Mouse (Mus musculus): ENCODE measurements around the gene Avpr1a.

Gene Avpr1a

GRCm38 (mm10) chr10:122447861-122448716 lies at the start of gene Avpr1a:
Gene Avpr1a, plus strand, starts transcription at chr10:122448499.
- DNase-seq (ENCODE audit: low spot score) = no peak

GRCm38 (mm10) chr10:122402270-122402669 lies 46.0 kb upstream of the Avpr1a start:
- DNase-seq (ENCODE audit: low spot score) = no peak

- DNase-seq (ENCODE audit: low spot score) = no peak
Observed at GRCm38 (mm10) chr10:122406333-122406732, 42.0 kb upstream of the Avpr1a start.

GRCm38 (mm10) chr10:122408697-122409409 lies 39.4 kb upstream of the Avpr1a start:
- DNase-seq (ENCODE audit: low spot score) = no peak

DNA sequence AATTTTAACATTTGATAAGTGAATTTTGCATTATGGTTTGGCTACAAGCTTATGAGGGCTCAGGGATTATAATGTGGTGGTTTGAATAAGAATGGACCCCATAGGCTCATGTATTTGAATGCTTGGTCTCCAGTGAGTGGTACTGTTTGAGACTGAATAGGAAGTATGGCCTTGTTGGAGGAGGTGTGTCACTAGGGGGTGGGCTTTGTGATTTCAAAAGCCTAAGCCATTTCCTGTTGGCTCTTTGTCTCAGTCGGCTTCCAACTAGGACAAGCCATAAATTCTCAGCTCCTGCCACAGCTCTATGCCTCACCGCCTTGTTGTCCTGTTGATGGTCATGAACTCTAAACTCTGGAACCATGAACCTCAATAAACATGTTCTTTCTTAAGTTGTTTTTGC lies 37.5 kb upstream of the Avpr1a start:
- DNase-seq (ENCODE audit: low spot score) = no peak

DNA sequence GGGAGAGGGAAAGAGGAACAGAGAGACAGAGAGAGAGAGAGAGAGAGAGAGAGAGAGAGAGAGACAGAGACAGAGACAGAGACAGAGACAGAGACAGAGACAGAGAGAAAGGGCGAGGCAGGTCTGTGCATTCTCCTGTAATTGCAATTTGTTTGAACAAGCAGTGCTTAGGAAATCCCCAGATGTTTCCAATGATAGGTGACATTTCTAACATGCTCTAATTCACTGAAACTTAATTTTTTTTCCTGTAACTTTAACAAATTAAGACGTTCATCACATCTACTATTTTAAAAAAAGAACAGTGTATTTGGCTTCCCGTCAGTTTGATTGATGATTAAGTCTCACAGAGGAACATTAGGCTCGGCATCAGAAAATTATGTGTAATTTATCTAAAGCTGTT lies 15.6 kb upstream of the Avpr1a start:
- no peak for DNase-seq (ENCODE audit: low spot score)

- DNase-seq (ENCODE audit: low spot score) = peak; percentile 76
Observed at GRCm38 (mm10) chr10:122447275-122447674, 1.0 kb upstream of the Avpr1a start.

GRCm38 (mm10) chr10:122448717-122449611 lies 665 bp downstream of the Avpr1a start:
- DNase-seq (ENCODE audit: low spot score) = no peak

- DNase-seq (ENCODE audit: low spot score) = no peak
Observed at GRCm38 (mm10) chr10:122449856-122450255, 1.6 kb downstream of the Avpr1a start.

DNA sequence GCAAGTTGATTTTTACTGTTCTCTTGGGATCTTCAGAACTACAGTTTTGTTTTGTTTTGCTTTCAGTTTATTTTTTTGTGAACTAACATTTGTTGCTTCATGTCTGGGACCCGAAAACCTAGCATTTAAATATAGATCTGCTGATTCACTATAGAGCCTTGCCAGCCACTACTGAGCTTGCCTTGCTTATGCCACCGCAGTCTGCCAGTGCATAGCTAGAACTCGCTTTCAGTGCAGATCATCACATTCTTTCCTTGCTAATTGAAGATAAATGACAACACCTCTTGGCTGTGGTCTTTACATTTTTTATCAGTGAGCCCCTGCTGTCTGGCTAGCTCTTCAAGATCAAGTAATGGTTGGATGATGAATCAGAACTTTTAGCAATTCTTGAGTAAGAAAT lies 5.2 kb downstream of the Avpr1a start:
- DNase-seq (ENCODE audit: low spot score) = no peak

- no peak for DNase-seq (ENCODE audit: low spot score)
Observed at GRCm38 (mm10) chr10:122455793-122456192, 7.5 kb downstream of the Avpr1a start.

- DNase-seq (ENCODE audit: low spot score) = no peak
Observed at GRCm38 (mm10) chr10:122476846-122477245, 28.5 kb downstream of the Avpr1a start.

DNA sequence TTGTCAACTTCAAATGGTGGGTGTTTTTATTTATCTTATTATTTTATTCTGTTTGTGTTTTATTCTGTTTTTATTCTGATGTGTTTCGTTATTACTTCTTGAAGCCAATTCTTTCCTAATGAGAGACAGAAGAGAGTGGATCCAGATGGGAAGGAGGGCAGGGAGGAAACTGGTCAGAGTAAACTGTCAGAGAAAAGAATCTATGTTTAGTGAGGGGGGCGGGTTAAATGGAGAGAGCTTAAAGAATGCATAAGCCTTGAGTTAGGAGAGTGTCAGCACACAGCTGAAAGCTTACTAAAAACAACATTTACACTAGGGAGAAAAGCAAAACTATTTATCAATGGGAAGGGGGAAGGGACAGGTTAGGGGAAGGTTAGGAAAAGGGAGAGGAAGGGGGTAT lies 50.3 kb downstream of the Avpr1a start:
- DNase-seq (ENCODE audit: low spot score) = no peak

- DNase-seq (ENCODE audit: low spot score) = no peak
Observed at GRCm38 (mm10) chr10:122499306-122499705, 51.0 kb downstream of the Avpr1a start.

All from layer of hippocampus, adult 11-12 months (tissue).